Mouse (Mus musculus): ENCODE data around the gene Blm.

DNA sequence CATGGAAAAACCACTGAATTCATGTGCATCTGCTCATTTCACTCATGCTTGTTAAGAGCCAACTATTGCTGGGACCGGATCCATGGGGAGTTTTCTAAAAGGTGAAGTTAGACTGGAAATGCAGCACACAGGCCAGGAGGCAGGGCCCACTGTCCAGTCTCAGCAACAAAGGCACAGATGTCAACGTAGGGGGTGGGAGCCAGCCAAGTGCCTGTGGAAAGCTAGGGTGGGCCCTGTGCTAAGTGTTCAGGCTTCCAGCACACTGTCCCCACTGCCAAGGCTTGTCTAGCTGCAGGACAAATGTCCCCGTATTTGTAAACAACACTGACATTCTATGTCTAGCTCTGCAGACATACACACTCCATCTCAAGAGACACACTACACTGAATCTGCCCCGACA lies 74.0 kb downstream of the Blm start:
- TF ChIP-seq CTCF (conservative IDR thresholded peaks at IDR 0.05; ENCODE audit: low read length) = no peak
- TF ChIP-seq POU5F1 (IDR thresholded peaks at IDR 0.05; ENCODE audit: borderline replicate concordance, low read length) = no peak
